Mouse (Mus musculus): Measurements from ENCODE around the gene Tnfrsf23. TPM values are rescaled to one million over a fixed set of nuclear protein-coding genes. Genes with fewer than 3 reads are reported as not detected.

The Tnfrsf23 gene
- total and polyA plus RNA-seq, 3 experiments, result 0.08 to 0.71 TPM; not detected in 1

DNA sequence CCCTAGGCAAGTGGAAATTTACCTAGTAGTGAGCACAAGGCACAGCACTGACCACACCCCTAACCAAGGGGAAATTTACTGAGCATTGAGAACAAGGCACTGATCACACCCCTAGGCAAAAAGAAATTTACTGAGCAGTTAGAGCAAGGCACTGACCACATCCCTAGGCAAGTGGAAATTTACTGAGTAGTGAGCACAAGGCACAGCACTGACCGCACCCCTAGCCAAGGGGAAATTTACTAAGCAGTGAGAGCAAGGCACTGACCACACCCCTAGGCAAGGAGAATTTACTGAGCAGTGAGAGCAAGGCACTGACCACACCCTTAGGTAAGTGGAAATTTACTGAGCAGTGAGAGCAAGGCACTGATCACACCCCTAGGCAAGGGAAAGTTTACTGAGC is 49.0 kb downstream of the Tnfrsf23 start:
- peaks cover 1% of the 10 kb centered on the region for H3K27me3 ChIP-seq (replicated peaks)
- TF ChIP-seq ZC3H11A (IDR thresholded peaks at IDR 0.05; ENCODE audit: low read depth, low read length) (no peak), CHD1 (IDR thresholded peaks at IDR 0.05; ENCODE audit: low read depth, low read length) (no peak), USF2 (conservative IDR thresholded peaks at IDR 0.05; ENCODE audit: low read depth, low read length) (no peak), IRF4 (IDR thresholded peaks at IDR 0.05; ENCODE audit: low read depth, low read length) (no peak), NRF1 (IDR thresholded peaks at IDR 0.05; ENCODE audit: low read depth, low read length) (no peak), TCF12 (IDR thresholded peaks at IDR 0.05; ENCODE audit: low read depth, low read length) (no peak), TBP (conservative IDR thresholded peaks at IDR 0.05; ENCODE audit: low read depth, low read length) (no peak), MXI1 (IDR thresholded peaks at IDR 0.05; ENCODE audit: low read depth, low read length) (no peak), ZMIZ1 (IDR thresholded peaks at IDR 0.05; ENCODE audit: low read depth, low read length) (no peak), SIN3A (IDR thresholded peaks at IDR 0.05; ENCODE audit: low read length) (no peak), MEF2A (IDR thresholded peaks at IDR 0.05; ENCODE audit: borderline replicate concordance, low read depth, low read length) (no peak), E2F4 (IDR thresholded peaks at IDR 0.05; ENCODE audit: insufficient replicate concordance, low read depth, low read length) (no peak), MAFK (IDR thresholded peaks at IDR 0.05; ENCODE audit: insufficient replicate concordance, low read length) (no peak), NELFE (IDR thresholded peaks at IDR 0.05; ENCODE audit: low read depth, low read length) (no peak), RAD21 (IDR thresholded peaks at IDR 0.05; ENCODE audit: low read depth, low read length) (no peak), EP300 (IDR thresholded peaks at IDR 0.05; ENCODE audit: low read length) (no peak), GABPA (IDR thresholded peaks at IDR 0.05; ENCODE audit: insufficient replicate concordance, low read depth, low read length) (no peak), SMC3 (IDR thresholded peaks at IDR 0.05; ENCODE audit: low read depth, low read length) (no peak), POLR2AphosphoS2 (IDR thresholded peaks at IDR 0.05; ENCODE audit: low read depth, low read length) (no peak), ELF1 (IDR thresholded peaks at IDR 0.05; ENCODE audit: low read depth, low read length) (no peak)
- in situ Hi-C loops (cut with MboI; ENCODE audit: low pct_ligation_motif_present, low pct_unique_long_range_greater_than_20kb, low sequenced_read_pairs) (no loop called here), dilution Hi-C loops (cut with MboI; ENCODE audit: extremely low pct_ligation_motif_present, extremely low pct_unique_long_range_greater_than_20kb, low sequenced_read_pairs) (no loop called here)
- peaks cover 0 to 24% of the 10 kb centered on the region in 2 experiments for H3K36me3 ChIP-seq (replicated peaks in 1 of 2; ENCODE audit: control insufficient read depth in 1 of 2, insufficient read depth in 1 of 2, low read length in 1 of 2)
- H3K4me3 ChIP-seq (replicated peaks in 1 of 3; ENCODE audit: low read depth in 2 of 3, low read length in 2 of 3, poor library complexity in 1 of 3), result no peak overlapping the region
- H3K9ac ChIP-seq (ENCODE audit: insufficient read depth, low read depth), result no peak overlapping the region
- no peak overlapping the region for H3K27ac ChIP-seq (ENCODE audit: insufficient read depth, low read depth)
- H3K4me1 ChIP-seq (ENCODE audit: control insufficient read depth in 1 of 2, insufficient read depth in 2 of 2), result no peaks in the 10 kb centered on the region
- H3K79me2 ChIP-seq (replicated peaks; ENCODE audit: control insufficient read depth, extremely low read depth, insufficient read depth, poor library complexity, severe bottlenecking), result no peaks in the 10 kb centered on the region
- no peak overlapping the region for H3K4me2 ChIP-seq (ENCODE audit: insufficient read depth, low read depth, poor library complexity, severe bottlenecking)
- peaks cover 5% of the 10 kb centered on the region for H3K9me3 ChIP-seq (replicated peaks; ENCODE audit: low read length)
- no peak for DNase-seq (ENCODE audit: extremely low read depth)

DNA sequence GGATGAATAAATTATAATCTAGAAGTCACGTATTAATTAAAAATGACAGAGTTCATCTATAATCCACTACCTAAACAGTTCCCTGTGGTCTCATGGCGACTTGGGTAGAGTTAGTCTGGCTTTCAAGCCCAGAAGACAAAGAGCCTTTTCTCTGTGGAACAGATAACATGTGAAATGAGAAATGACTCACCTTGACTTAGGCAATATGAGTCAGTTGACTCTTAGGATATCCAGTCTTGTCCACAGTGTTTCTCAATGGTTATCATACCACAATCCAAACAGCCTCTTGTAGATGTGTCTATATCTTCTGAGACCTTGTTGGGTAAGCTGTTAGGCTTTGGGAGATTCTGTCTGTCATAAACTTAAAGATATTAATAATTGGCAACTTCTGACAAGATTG is 54.2 kb downstream of the Tnfrsf23 start:
- Histone ChIP-seq H3K27me3 (replicated peaks) (peaks cover 1% of the 10 kb centered on the region), H3K36me3 (replicated peaks in 1 of 2; ENCODE audit: control insufficient read depth in 1 of 2, insufficient read depth in 1 of 2, low read length in 1 of 2) (peaks cover 0 to 5% of the 10 kb centered on the region in 2 experiments), H3K4me2 (ENCODE audit: insufficient read depth, low read depth, poor library complexity, severe bottlenecking) (no peak overlapping the region), H3K4me3 (replicated peaks in 1 of 3; ENCODE audit: low read depth in 2 of 3, low read length in 2 of 3, poor library complexity in 1 of 3) (no peak overlapping the region), H3K79me2 (replicated peaks; ENCODE audit: control insufficient read depth, extremely low read depth, insufficient read depth, poor library complexity, severe bottlenecking) (no peaks in the 10 kb centered on the region), H3K9ac (ENCODE audit: insufficient read depth, low read depth) (no peak overlapping the region), H3K9me3 (replicated peaks; ENCODE audit: low read length) (peaks cover under 1% of the 10 kb centered on the region), H3K4me1 (ENCODE audit: control insufficient read depth in 1 of 2, insufficient read depth in 2 of 2) (peaks cover 3 to 12% of the 10 kb centered on the region in 2 experiments; a peak in 3 of 4 replicates), H3K27ac (ENCODE audit: insufficient read depth, low read depth) (no peak overlapping the region)
- no peak for DNase-seq (ENCODE audit: extremely low read depth)
- in situ Hi-C loops (cut with MboI; ENCODE audit: low pct_ligation_motif_present, low pct_unique_long_range_greater_than_20kb, low sequenced_read_pairs), result no loop called here
- TF ChIP-seq RCOR1 (conservative IDR thresholded peaks at IDR 0.05; ENCODE audit: low read depth, low read length), result no peak
- no peak for TF ChIP-seq MEF2A (IDR thresholded peaks at IDR 0.05; ENCODE audit: borderline replicate concordance, low read depth, low read length)
- no peak for TF ChIP-seq ETS1 (conservative IDR thresholded peaks at IDR 0.05; ENCODE audit: low read depth, low read length)
- no peak for TF ChIP-seq TBP (conservative IDR thresholded peaks at IDR 0.05; ENCODE audit: low read depth, low read length)
- no peak for TF ChIP-seq ZC3H11A (IDR thresholded peaks at IDR 0.05; ENCODE audit: low read depth, low read length)
- TF ChIP-seq CHD1 (IDR thresholded peaks at IDR 0.05; ENCODE audit: low read depth, low read length), result no peak
- no peak for TF ChIP-seq MAZ (IDR thresholded peaks at IDR 0.05; ENCODE audit: low read depth, low read length)
- TF ChIP-seq NELFE (IDR thresholded peaks at IDR 0.05; ENCODE audit: low read depth, low read length), result no peak
- no peak for TF ChIP-seq BHLHE40 (IDR thresholded peaks at IDR 0.05; ENCODE audit: low read depth, low read length)
- no peak for TF ChIP-seq TCF12 (IDR thresholded peaks at IDR 0.05; ENCODE audit: low read depth, low read length)
- TF ChIP-seq ZKSCAN1 (IDR thresholded peaks at IDR 0.05; ENCODE audit: borderline replicate concordance, low read depth, low read length), result no peak
- no peak for TF ChIP-seq SMC3 (IDR thresholded peaks at IDR 0.05; ENCODE audit: low read depth, low read length)
- no peak for TF ChIP-seq E2F4 (IDR thresholded peaks at IDR 0.05; ENCODE audit: insufficient replicate concordance, low read depth, low read length)
- no peak for TF ChIP-seq RAD21 (IDR thresholded peaks at IDR 0.05; ENCODE audit: low read depth, low read length)
- no peak for TF ChIP-seq EP300 (IDR thresholded peaks at IDR 0.05; ENCODE audit: low read length)
- dilution Hi-C loops (cut with MboI; ENCODE audit: extremely low pct_ligation_motif_present, extremely low pct_unique_long_range_greater_than_20kb, low sequenced_read_pairs), result no loop called here

All from CH12.LX (cell line).